Mouse (Mus musculus) left cerebral cortex, postnatal 36 days (tissue): ENCODE measurements at regions not wholly inside any gene's neighbourhood (a gene's known extent, or its start where the extent isn't known, plus 50 kb on each side); places are given as distances from the start of the nearest gene placed in this dataset.
A peak's percentile ranks its signal among the peaks of the same experiment; 100 is the strongest.

Experiments
- DNase-seq, 2 experiments: peaks; one replicate each; pipeline ENCODE4 v3.0.0; 2021 to 2022; ENCODE audit warnings: low spot score in 2 of 2, mixed read lengths in 1 of 2
- intact Hi-C: fragments of 180-260 bp; cut with DNase I; formaldehyde crosslinking; loops from one replicate; pipeline ENCODE4 v1.15.1; 2025

DNA sequence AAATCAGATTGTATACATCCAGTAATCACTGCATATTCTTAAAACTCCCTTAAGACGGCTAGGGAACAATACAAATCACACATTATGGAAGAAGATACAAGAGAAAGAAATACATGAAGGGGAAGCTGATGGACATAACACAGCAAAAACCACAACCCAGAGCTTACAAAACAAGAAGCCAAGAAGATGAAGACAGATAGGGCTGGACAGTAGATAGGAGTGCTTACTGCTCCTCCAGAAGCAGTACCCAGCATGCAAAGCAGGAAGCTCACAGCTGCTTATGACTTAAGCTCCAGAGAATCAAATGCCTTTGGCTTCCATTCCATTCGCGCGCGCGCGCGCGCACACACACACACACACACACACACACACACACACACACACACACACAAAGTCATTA is 131.0 kb upstream of the Slc7a11 start:
- intact Hi-C loops = no loop called here
- DNase-seq = no peak

DNA sequence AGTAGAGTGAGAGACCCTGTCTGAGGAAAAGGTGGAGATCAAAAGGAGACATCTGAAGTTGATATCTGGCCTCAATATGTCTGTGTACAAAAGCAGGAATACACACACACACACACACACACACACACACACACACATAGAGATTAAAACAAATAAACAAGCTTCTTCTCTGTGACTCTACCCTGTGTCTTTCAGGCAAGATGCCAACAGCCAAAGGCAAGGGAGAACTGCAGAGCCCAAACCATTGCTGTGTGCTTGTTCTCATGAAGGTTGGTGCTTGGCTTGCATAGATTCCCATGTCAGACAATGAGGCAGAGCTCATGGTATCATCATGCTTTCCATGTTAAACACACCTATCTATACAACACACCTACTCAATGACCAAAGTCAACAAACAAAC is 126.6 kb upstream of the Slc7a11 start:
- DNase-seq = no peak
- intact Hi-C loops = no loop called here

DNA sequence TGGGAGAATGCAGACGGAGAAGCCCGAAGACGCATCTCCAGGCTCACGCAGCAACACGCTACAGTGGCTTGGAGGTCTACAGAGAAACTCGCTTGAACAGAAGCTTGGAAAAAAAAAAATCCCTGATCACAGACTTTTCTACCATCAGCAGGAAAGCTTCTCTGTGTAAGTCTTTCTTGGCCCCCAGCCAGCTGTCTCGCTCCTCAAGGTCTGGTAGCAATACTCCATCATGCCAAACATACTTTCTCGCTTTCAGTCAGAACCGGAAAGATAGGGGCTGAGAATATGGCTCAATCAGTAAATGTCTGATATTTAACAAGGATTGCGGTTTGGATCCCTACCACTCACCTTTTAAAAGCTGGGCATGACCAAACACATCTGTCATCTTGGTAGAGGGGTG is 126.2 kb upstream of the Slc7a11 start:
- DNase-seq = peak in 1 of 2 experiments; percentile 10
- intact Hi-C loops = no loop called here

DNA sequence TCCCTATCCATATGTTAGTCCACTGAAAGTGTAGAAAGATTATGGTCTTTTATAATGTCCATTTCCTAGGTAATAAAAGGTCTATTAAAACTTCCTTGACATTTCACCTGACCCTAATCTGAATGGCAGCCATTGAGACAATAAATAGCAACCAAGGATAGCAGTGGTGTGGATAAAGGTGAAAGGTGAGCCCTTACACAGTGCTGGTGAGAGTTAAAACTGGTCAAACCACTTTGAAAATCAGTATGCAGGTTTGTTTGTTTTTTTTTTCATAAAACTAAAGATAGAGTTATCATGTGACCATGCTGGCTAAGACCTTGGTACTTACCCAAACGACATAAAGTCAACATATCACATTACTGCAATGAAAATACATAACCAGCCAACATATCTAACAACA is 110.7 kb upstream of the Slc7a11 start:
- intact Hi-C loops = no loop called here
- DNase-seq = no peak

GRCm38 (mm10) chr3:50548568-50548967 is 105.2 kb upstream of the Slc7a11 start:
- intact Hi-C loops = no loop called here
- no peak for DNase-seq

GRCm38 (mm10) chr3:50530654-50531053 is 87.2 kb upstream of the Slc7a11 start:
- no peak for DNase-seq
- intact Hi-C loops = no loop called here

DNA sequence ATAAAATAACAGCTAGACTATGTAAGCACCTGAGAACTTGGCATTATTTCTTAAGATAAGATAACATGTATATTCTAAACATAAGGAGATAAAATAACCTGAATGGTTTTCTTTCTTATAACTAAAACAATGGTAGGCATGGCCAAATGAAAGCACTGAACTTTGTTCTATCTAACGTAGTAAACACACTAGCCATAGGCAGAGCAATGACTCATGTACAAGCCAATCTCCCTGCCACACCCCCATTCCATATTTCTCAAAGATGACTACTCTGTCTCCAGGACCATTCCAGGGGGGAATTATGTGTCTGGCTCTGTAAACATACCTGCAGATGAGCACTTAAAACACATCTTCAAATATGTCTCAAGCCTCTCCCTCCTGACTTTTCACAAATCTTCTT is 80.6 kb upstream of the Slc7a11 start:
- intact Hi-C loops = no loop called here
- DNase-seq = no peak

- intact Hi-C loops = no loop called here
- DNase-seq = no peak
These were observed 63.8 kb upstream of the Slc7a11 start for GRCm38 (mm10) chr3:50507211-50507610.
